Mouse (Mus musculus) stomach, postnatal 0 days (tissue): Measurements from ENCODE around the gene Fbxl18. TPM values are rescaled to one million over a fixed set of nuclear protein-coding genes. Genes with fewer than 3 reads are reported as not detected.

ENCODE experiments used
- ATAC-seq: fragments of 200-750 bp; cut with Nextera tagmentation; 2 replicates; pipeline ENCODE4 v1.8.0; 2017; ENCODE audit not compliant: low FRiP score, low TSS enrichment
- DNase-seq: peaks from one replicate; pipeline ENCODE4 v3.0.0-alpha.2; 2016; ENCODE audit warnings: low spot score
- H3K27ac ChIP-seq: fragments of 300-500 bp; sonication (generic); replicated peaks from 2 replicates; pipeline ENCODE4 v1.5.1; 2014; ENCODE audit warnings: mild to moderate bottlenecking, control low read depth
- H3K27me3 ChIP-seq: fragments of 300-500 bp; sonication (generic); 2 replicates; pipeline ENCODE4 v1.6.1; 2014; ENCODE audit warnings: low read length; ENCODE audit not compliant: control insufficient read depth, insufficient read depth
- H3K36me3 ChIP-seq: fragments of 300-500 bp; sonication (generic); 2 replicates; pipeline ENCODE4 v1.6.1; 2014; ENCODE audit warnings: low read length, mixed read lengths; ENCODE audit not compliant: control insufficient read depth, insufficient read depth
- H3K4me1 ChIP-seq: fragments of 300-500 bp; sonication (generic); replicated peaks from 2 replicates; pipeline ENCODE4 v1.6.1; 2014; ENCODE audit warnings: antibody characterized with exemption; ENCODE audit not compliant: control insufficient read depth, insufficient read depth
- H3K4me2 ChIP-seq: fragments of 300-500 bp; sonication (generic); replicated peaks from 2 replicates; pipeline ENCODE4 v1.6.1; 2014; ENCODE audit warnings: low read depth, mild to moderate bottlenecking, control low read depth, moderate library complexity
- H3K4me3 ChIP-seq: fragments of 300-500 bp; sonication (generic); 2 replicates; pipeline ENCODE4 v1.5.1; 2014; ENCODE audit warnings: low read depth, low read length, control low read depth
- H3K9ac ChIP-seq: fragments of 300-500 bp; sonication (generic); 2 replicates; pipeline ENCODE4 v1.6.1; 2014; ENCODE audit warnings: mild to moderate bottlenecking, low read length, control low read depth, mixed read lengths
- H3K9me3 ChIP-seq: fragments of 300-500 bp; sonication (generic); 2 replicates; pipeline ENCODE4 v1.6.1; 2016; ENCODE audit warnings: low read length; ENCODE audit not compliant: control insufficient read depth
- CTCF ChIP-seq: IDR thresholded peaks from 2 replicates; pipeline ENCODE4 v1.5.1; 2016; ENCODE audit warnings: antibody characterized with exemption, low read depth, mild to moderate bottlenecking, moderate library complexity
- EP300 ChIP-seq: optimal IDR thresholded peaks from 2 replicates; pipeline ENCODE3; 2016; ENCODE audit warnings: antibody characterized with exemption
- WGBS: fragments of 180-500 bp; shearing (Covaris S2); extraction: QIAGEN DNeasy Blood & Tissue Kit; methylation state at CpG from one replicate; pipeline ENCODE4 v1.1.7; 2014; 5-methylcytosine and 5-hydroxymethylcytosine counted together
- polyA plus RNA-seq: library from polyadenylated mRNA; unstranded; fragments of >200 nt; fragmentation: Nextera tagmentation; extraction: Ambion mirVana; gene quantifications from 2 replicates; pipeline ENCODE4 v1.2.1, GENCODE M21; 2015

The Fbxl18 gene
- polyA plus RNA-seq, 1 experiment from 2014 or later = 5.3 TPM

- 77% methylated on average over 9 of the region's 9 CpGs for WGBS
- peaks cover 20% of the 10 kb centered on the region for H3K36me3 ChIP-seq
- TF ChIP-seq EP300 (no peak), CTCF (0 out of 2 replicates have a peak, but pooled peaks have one; percentile 9)
These were observed 3.9 kb upstream of the Fbxl18 start for GRCm38 (mm10) chr5:142899057-142899601.

GRCm38 (mm10) chr5:142898316-142898715 is 3.1 kb upstream of the Fbxl18 start:
- DNase-seq = no peak

More at GRCm38 (mm10) chr5:142899057-142899601, 3.9 kb upstream of the Fbxl18 start:
- Histone ChIP-seq H3K27ac (0 out of 2 replicates have a peak overlapping the region, but pooled peaks have one; percentile 13), H3K4me3 (no peak overlapping the region), H3K4me2 (no peak overlapping the region), H3K4me1 (peaks cover 3% of the 10 kb centered on the region; the same call in 1 of the 2 replicates), H3K9ac (no peak overlapping the region), H3K27me3 (no peaks in the 10 kb centered on the region), H3K9me3 (no peaks in the 10 kb centered on the region)
- ATAC-seq (no peak), DNase-seq (no peak)

GRCm38 (mm10) chr5:142897568-142898248 is 2.5 kb upstream of the Fbxl18 start:
- Histone ChIP-seq H3K4me3 (no peak overlapping the region), H3K27me3 (no peaks in the 10 kb centered on the region), H3K4me1 (peaks cover 3% of the 10 kb centered on the region; the same call in 1 of the 2 replicates), H3K4me2 (no peak overlapping the region), H3K9me3 (no peaks in the 10 kb centered on the region), H3K27ac (no peak overlapping the region), H3K36me3 (peaks cover 14% of the 10 kb centered on the region), H3K9ac (no peak overlapping the region)
- 73% methylated on average over 7 of the region's 7 CpGs for WGBS
- TF ChIP-seq EP300 (no peak), CTCF (no peak)
- ATAC-seq (no peak), DNase-seq (no peak)

More at GRCm38 (mm10) chr5:142898316-142898715, 3.1 kb upstream of the Fbxl18 start:
- 0 out of 2 replicates have a peak overlapping the region, but pooled peaks have one; percentile 30 for H3K27ac ChIP-seq
- H3K9me3 ChIP-seq = no peaks in the 10 kb centered on the region
- H3K27me3 ChIP-seq = no peaks in the 10 kb centered on the region
- H3K4me3 ChIP-seq = no peak overlapping the region
- no peak for TF ChIP-seq CTCF
- no peak for TF ChIP-seq EP300
- H3K9ac ChIP-seq = no peak overlapping the region
- peaks cover 17% of the 10 kb centered on the region for H3K36me3 ChIP-seq
- H3K4me1 ChIP-seq = peaks cover 3% of the 10 kb centered on the region; the same call in 1 of the 2 replicates
- WGBS = 74% methylated on average over 4 of the region's 4 CpGs
- H3K4me2 ChIP-seq = no peak overlapping the region
- no peak for ATAC-seq

- no peak overlapping the region for H3K4me2 ChIP-seq
- no peak overlapping the region for H3K27ac ChIP-seq
- H3K36me3 ChIP-seq = peaks cover 10% of the 10 kb centered on the region
- H3K9me3 ChIP-seq = no peaks in the 10 kb centered on the region
- no peak for TF ChIP-seq EP300
- no peak for TF ChIP-seq CTCF
- H3K4me1 ChIP-seq = peaks cover 3% of the 10 kb centered on the region; the same call in 1 of the 2 replicates
- no peak overlapping the region for H3K9ac ChIP-seq
- WGBS = 66% methylated on average over 5 of the region's 5 CpGs
- no peak overlapping the region for H3K4me3 ChIP-seq
- H3K27me3 ChIP-seq = no peaks in the 10 kb centered on the region
- DNase-seq (no peak), ATAC-seq (no peak)
These were observed 1.5 kb upstream of the Fbxl18 start for GRCm38 (mm10) chr5:142896713-142897112.

GRCm38 (mm10) chr5:142896192-142896591 is 971 bp upstream of the Fbxl18 start:
- Histone ChIP-seq H3K4me1 (peaks cover 3% of the 10 kb centered on the region; the same call in 1 of the 2 replicates), H3K9me3 (no peaks in the 10 kb centered on the region), H3K27me3 (no peaks in the 10 kb centered on the region), H3K36me3 (peaks cover 10% of the 10 kb centered on the region), H3K4me3 (no peak overlapping the region), H3K9ac (no peak overlapping the region), H3K4me2 (no peak overlapping the region), H3K27ac (no peak overlapping the region)
- 62% methylated on average over 10 of the region's 10 CpGs for WGBS
- DNase-seq (no peak), ATAC-seq (no peak)
- TF ChIP-seq CTCF (peak; percentile 51), EP300 (no peak)

- DNase-seq = no peak
- 78% methylated on average over 6 of the region's 6 CpGs for WGBS
These were observed 3.8 kb downstream of the Fbxl18 start for GRCm38 (mm10) chr5:142891396-142891795.

More at GRCm38 (mm10) chr5:142891396-142891795, 3.8 kb downstream of the Fbxl18 start:
- Histone ChIP-seq H3K9me3 (no peaks in the 10 kb centered on the region), H3K36me3 (peaks cover 5% of the 10 kb centered on the region; the same call in 1 of the 2 replicates), H3K9ac (no peak overlapping the region), H3K27ac (no peak overlapping the region), H3K4me1 (peaks cover 3% of the 10 kb centered on the region; the same call in 1 of the 2 replicates), H3K4me3 (no peak overlapping the region), H3K4me2 (no peak overlapping the region), H3K27me3 (no peaks in the 10 kb centered on the region)
- ATAC-seq = no peak
- TF ChIP-seq EP300 = no peak
- no peak for TF ChIP-seq CTCF
